Mouse (Mus musculus) heart, adult 9 months (tissue): ENCODE measurements around the gene Alg2.

Source experiments
- DNase-seq, 2 experiments: peaks; one replicate each; pipeline ENCODE4 v3.0.0; 2022; ENCODE audit warnings: low spot score in 2 of 2

The Alg2 gene

DNA sequence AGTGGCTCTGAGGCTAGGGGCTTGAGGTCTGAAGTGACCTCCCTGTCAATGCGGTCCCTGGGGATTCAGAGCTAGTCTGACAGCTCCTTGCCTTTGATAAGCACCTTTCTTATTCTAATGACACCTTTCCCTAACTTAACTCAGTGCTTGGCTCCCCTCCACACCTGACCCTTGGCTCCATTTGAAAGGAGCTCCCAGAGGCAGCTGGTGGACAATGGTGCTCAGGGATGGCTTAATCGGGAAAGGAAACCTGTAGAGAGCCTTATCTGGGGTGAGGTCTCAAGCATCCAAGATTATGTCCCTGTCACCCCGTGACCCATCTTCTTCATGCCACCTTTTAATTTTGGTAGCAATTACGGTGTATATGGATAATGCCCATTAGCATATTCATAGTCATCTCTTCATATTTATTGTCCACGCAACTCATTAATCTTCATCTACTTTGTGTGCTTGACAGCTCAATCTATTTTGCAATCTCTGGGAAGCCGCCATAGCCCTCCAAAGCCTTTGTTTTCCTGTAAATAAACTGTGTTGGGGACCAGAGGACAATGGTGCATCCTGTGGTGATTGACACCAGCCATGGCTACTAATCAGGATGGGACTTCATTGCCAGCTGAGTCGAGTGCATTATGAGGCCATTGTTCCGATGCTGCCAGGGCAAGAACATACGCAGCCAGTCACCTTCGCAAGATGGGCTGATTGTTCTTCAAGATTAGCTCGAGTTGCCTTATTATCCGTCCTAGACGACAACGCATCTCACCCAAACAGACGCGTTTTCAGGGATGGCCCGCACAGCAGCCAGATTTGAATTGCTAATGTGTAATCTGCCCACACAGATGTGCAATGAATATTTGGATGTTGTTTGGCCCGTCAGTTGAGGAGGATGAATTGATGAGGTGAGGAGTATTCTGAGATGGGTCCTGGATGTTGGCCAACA, 24.3 kb downstream of the Alg2 start:
- DNase-seq = no peak

- DNase-seq = no peak
Measured at GRCm38 (mm10) chr4:47449116-47449515, 25.0 kb downstream of the Alg2 start.

DNA sequence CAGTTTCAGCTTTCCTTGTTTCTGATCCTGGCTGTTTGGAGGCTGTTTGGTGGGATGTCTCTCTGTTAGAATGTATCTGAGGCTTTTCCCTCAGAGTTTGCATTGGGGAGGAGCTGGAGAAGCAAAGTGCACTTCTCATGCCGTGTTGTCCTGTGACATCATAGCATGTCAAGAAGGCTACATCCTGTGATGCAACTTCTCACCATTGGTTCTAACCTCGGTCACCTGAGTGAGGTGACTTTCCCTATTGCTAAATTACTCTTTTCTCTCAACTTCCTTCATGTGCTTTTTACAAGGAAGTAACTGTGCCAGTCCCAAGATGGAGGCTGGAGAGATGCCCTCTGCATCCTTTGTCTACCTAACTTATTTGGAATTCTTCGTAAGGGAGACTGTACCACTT, 25.6 kb downstream of the Alg2 start:
- DNase-seq = no peak

GRCm38 (mm10) chr4:47440951-47441350, 33.2 kb downstream of the Alg2 start:
- no peak for DNase-seq

- DNase-seq = no peak
Measured at GRCm38 (mm10) chr4:47438956-47439355, 35.2 kb downstream of the Alg2 start.

DNA sequence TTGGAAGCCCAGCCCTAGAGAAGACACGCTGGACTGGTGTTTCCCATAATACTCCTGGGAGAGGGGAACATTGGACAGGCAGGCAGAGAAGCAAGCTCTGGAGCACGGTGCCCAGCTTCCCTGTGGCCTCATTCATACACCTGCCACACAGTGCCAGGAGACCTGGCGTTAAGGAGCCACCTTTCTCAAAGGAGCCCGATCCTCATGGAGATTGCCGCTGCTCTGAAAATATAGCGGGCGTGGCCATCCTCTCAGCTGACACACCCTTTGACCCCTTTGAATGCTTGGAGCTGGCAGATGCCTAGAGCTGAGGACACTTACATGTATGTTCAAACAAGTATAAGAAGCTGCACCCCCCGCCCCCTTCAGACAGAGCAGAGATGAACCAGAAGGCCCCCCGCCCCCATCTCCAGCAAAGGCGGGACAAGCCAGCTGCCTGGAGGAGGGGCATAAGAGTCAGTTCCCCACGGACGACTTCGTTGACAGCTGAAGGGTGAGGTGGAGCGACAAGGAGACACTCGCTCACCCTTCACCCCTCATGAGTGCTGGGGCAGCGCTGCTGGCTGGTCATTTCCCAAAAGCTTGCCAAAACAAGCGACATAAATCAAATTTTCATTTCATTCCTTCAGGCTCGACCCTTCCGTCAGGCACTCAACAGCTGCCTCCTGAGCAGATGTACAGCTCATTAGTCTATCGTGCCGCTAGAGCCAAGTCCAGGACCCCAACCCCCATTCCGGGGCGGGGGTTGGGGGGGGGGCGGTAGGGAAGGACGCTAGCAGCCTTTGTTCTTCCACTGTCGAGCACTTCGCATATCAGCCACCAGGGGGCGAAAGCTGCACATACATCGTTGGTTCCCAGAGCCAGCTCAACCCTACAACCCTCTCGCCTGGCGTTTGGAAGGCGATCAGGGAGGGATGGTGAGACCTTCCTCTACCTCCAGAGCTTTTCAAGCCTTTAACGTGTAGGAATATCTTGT, 36.5 kb downstream of the Alg2 start:
- peak; percentile 59 to 80 for DNase-seq

DNA sequence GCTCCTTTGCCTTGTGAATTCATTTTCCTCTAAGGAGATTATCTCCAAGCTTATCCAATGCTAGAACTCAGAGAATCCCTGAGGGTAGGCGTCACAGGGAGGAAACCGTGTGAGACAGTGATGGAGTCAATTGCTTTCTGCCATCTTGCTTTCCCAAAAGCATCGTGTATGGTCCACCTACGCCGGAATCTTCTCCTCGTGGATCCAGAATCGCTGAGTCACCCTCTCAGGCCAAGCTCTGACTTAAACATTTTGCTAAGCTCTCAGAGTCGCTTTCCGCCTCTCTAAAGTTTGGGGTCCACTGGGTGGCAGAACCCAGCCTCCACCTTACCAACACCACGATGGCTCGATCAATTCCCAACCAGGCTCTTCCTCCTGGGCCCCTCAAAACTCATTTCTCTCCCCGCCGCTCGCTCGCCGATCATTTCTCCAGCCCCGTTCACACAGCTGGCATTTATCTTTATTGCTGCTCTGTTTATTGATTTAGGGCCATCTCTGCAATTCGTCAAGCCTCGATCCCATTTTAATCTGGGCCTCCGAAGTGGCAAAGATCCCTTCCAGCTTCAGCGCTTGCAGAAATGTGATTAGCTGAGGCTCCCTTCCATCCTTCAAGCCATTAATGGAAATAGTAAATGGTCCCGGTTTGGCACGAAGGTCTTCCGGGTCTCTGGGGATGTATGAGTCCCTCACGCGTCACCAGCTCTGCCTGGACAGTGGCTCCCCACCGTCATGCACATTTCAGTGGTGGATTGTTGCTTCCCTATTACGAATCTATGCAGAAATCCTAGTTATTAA, 38.4 kb downstream of the Alg2 start:
- no peak for DNase-seq

GRCm38 (mm10) chr4:47435131-47435530, 39.0 kb downstream of the Alg2 start:
- no peak for DNase-seq

DNA sequence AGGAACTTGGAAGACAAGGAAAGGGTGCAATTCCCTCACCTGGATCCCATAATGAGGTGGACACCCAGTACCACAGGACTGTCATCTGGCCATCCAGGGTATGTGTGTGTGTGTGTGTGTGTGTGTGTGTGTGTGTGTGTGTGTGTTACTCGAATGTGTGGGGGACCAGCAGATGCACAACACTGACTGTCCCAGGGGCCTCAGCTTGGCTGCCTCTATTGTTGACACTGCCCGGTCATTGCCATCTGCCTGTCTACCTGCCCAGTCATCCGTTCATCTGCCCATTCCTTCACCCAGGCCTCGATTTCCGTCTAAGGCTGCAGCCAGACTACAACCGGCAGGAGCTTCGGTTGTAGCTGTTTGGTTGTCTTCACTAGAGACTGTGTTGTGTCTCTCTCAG, 41.4 kb downstream of the Alg2 start:
- no peak for DNase-seq

- DNase-seq = no peak
Measured at GRCm38 (mm10) chr4:47431081-47431480, 43.1 kb downstream of the Alg2 start.

DNA sequence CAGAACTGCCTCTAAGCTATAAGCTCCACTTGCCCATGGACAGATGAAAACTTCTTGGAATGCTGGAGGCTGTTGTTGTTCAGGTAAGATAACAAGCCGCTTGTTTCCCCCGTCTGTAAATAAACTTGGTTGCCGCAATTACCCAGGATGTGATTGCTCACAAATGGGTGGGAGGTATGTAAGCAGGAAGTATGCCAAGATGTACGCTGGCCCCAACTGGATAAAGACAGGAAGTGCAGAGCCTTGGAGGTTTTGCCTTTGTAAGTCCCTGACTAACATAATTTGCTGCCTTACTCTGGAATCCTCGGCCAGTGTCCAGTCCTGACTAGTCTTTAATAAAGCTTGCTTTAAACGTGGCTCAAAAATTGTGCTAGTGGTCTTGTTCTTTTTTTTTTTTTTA, 43.6 kb downstream of the Alg2 start:
- no peak for DNase-seq

- no peak for DNase-seq
Measured at GRCm38 (mm10) chr4:47427606-47428005, 46.5 kb downstream of the Alg2 start.

- DNase-seq = no peak
Measured at GRCm38 (mm10) chr4:47425247-47425830, 48.8 kb downstream of the Alg2 start.

DNA sequence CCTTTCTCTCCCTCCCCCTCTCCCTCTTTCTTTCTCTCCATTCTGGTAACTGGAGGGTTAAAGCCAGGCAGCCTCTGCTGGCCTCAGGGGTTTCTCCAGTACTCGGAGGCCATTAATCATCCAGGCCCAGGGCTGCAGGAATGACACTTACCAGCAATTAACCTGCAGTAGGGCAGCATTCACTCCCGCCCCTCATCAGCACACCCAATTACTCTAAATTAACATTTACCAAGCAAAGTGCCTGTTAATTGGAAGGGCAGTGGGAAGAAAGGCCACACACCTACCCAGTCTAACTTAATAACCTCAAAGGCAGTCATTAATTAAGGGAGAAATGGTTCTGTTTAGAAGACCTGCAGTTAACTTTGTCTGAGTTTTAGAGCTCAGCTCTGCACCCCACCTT, 49.8 kb downstream of the Alg2 start:
- no peak for DNase-seq

- DNase-seq = no peak
Measured at GRCm38 (mm10) chr4:47422946-47423345, 51.2 kb downstream of the Alg2 start.

GRCm38 (mm10) chr4:47422194-47422593, 51.9 kb downstream of the Alg2 start:
- no peak for DNase-seq

GRCm38 (mm10) chr4:47420191-47420590, 53.9 kb downstream of the Alg2 start:
- DNase-seq = no peak

DNA sequence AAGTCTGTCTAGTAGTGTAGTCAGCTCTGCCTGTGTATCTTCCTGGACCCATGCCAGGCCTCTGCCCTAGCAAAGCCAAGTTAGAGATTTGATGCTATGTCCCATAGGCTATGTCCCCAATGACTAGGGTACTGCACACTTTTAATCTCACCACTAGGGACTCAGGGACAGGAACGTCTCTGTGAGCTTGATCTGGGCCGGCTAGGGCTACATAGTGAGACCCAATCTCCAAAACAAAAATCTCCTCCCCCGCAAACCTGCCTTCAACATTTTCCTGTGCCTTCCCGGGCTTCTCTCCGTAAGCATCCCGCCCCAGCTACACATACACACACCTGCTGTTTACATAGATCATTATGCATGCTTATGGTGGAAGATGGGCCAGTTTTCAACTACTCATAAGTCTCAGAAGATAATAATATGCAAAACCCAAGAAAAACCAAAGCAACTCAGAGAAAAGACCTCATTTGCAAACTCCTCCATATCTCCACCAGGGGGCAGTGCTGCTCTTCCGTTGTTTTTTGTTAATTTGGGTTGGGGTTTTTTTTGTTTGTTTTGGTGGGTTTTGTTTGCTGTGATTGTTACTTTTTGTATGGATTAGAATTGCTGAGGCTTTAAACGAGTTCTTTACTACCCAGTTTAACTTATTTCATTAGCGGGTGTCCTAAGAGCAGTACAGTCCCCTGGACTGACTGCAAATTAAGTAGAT, 54.7 kb downstream of the Alg2 start:
- DNase-seq = no peak

DNA sequence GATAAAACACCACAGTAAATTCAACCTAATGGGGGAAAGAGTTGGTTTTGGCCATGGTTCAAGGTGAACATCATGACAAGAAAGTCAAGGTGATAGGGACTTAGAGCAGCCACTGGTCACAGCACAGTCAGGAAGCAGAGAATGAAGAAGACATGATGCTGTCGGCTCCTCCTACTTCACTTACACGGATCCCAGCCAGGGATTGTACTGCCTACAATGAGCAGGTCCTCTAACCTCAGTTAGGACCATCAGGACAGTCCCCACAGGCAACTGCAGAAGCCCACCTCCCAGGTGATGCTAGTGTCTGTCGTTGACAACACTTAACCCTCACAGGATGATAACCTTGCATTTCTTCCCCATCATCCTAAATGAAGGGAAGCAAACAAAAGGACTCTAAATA, 56.3 kb downstream of the Alg2 start:
- DNase-seq = no peak
